Mouse (Mus musculus) midbrain, embryonic 16.5 days (tissue): ENCODE measurements around the gene Abcb5. TPM values are rescaled to one million over a fixed set of nuclear protein-coding genes. Genes with fewer than 3 reads are reported as not detected.
A peak's percentile ranks its signal among the peaks of the same experiment; 100 is the strongest.

Source experiments
- ATAC-seq: fragments of 200-750 bp; cut with Nextera tagmentation; 2 replicates; pipeline ENCODE4 v1.8.0; 2017; ENCODE audit warnings: moderate TSS enrichment
- H3K27ac ChIP-seq: fragments of 300-500 bp; sonication (generic); 2 replicates; pipeline ENCODE4 v1.5.1; 2014; ENCODE audit warnings: mild to moderate bottlenecking, low read length, mixed read lengths
- H3K27me3 ChIP-seq: fragments of 300-500 bp; sonication (generic); 2 replicates; pipeline ENCODE4 v1.6.1; 2014; ENCODE audit warnings: low read depth, low read length, mixed read lengths; ENCODE audit not compliant: control insufficient read depth, insufficient read depth
- H3K36me3 ChIP-seq: fragments of 300-500 bp; sonication (generic); 2 replicates; pipeline ENCODE4 v1.6.1; 2014; ENCODE audit warnings: mild to moderate bottlenecking, low read length, moderate library complexity, mixed read lengths; ENCODE audit not compliant: control insufficient read depth, insufficient read depth
- H3K4me1 ChIP-seq: fragments of 300-500 bp; sonication (generic); 2 replicates; pipeline ENCODE4 v1.6.1; 2014; ENCODE audit warnings: mild to moderate bottlenecking, low read length, mixed read lengths; ENCODE audit not compliant: control insufficient read depth, insufficient read depth
- H3K4me2 ChIP-seq: fragments of 300-500 bp; sonication (generic); 2 replicates; pipeline ENCODE4 v1.6.1; 2014; ENCODE audit warnings: mild to moderate bottlenecking, low read length, mixed read lengths
- H3K4me3 ChIP-seq: fragments of 300-500 bp; sonication (generic); 2 replicates; pipeline ENCODE4 v1.5.1; 2014; ENCODE audit warnings: low read depth, mild to moderate bottlenecking, low read length, moderate library complexity, mixed read lengths
- H3K9ac ChIP-seq: fragments of 300-500 bp; sonication (generic); 2 replicates; pipeline ENCODE4 v1.6.1; 2014; ENCODE audit warnings: low read depth, low read length, mixed read lengths
- H3K9me3 ChIP-seq: fragments of 300-500 bp; sonication (generic); replicated peaks from 2 replicates; pipeline ENCODE4 v1.6.1; 2014; ENCODE audit warnings: mild to moderate bottlenecking, low read length, mixed read lengths; ENCODE audit not compliant: control insufficient read depth, poor library complexity, severe bottlenecking
- WGBS: fragments of 180-500 bp; shearing (Covaris S2); extraction: QIAGEN DNeasy Blood & Tissue Kit; methylation state at CpG from one replicate; pipeline ENCODE4 v1.1.7; 2014; 5-methylcytosine and 5-hydroxymethylcytosine counted together
- polyA plus RNA-seq: library from polyadenylated mRNA; unstranded; fragments of >200 nt; fragmentation: Nextera tagmentation; extraction: Ambion mirVana; gene quantifications from 2 replicates; pipeline ENCODE4 v1.2.1, GENCODE M21; 2015

The Abcb5 gene
- polyA plus RNA-seq, 1 experiment from 2014 or later: not detected

DNA sequence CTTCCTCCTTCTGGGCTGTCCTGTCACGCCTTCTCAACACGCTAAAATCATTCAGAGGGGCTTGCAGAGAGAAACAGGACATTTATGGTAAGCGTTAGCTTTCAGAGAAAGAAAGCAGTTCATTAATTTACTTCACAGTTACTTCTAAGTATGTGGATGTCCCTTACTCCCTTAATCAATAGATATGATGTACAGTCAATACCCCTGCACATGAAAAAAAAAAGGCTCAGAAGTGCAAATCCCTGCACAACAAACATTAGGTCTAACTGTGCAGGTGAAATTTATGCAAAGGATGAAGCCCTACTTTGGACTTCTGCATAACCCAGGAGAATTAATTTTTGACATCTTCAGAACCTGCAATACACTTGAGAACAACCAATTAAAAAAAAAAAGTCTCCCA lies 120.9 kb downstream of the Abcb5 start:
- ATAC-seq: no peak
- Histone ChIP-seq H3K9ac (no peak overlapping the region), H3K4me3 (no peak overlapping the region), H3K9me3 (no peaks in the 10 kb centered on the region), H3K4me2 (no peak overlapping the region), H3K27me3 (peaks cover 38% of the 10 kb centered on the region), H3K36me3 (no peaks in the 10 kb centered on the region), H3K4me1 (peaks cover 15% of the 10 kb centered on the region), H3K27ac (no peak overlapping the region)
- WGBS: 12% methylated on average over 3 of the region's 3 CpGs

DNA sequence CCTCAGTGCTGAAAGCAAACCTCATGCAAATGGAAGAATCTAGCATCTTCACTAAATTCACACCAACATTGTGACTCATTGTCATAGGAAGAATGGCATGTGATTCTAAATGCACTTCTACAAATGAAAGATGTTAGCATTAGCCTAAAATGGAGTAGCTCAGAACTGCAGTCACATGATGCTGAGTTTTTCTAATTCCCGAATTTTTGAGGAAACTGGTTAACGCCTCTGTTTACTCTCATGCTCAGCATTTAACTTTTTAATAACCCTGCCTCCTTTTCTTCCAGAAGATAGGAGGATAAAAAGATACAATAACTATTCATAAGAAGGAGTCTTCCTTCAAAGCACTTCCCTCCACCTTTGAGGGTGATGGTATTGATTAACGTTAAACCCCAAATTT lies 121.4 kb downstream of the Abcb5 start:
- no peak for ATAC-seq
- Histone ChIP-seq H3K9ac (no peak overlapping the region), H3K4me2 (no peak overlapping the region), H3K36me3 (no peaks in the 10 kb centered on the region), H3K27ac (no peak overlapping the region), H3K4me1 (peaks cover 15% of the 10 kb centered on the region), H3K4me3 (no peak overlapping the region), H3K9me3 (no peaks in the 10 kb centered on the region), H3K27me3 (peaks cover 40% of the 10 kb centered on the region)
- WGBS: 16% methylated on average over 3 of the region's 3 CpGs

- Histone ChIP-seq H3K9ac (no peak overlapping the region), H3K9me3 (no peaks in the 10 kb centered on the region), H3K36me3 (no peaks in the 10 kb centered on the region), H3K4me2 (no peak overlapping the region), H3K27me3 (peaks cover 43% of the 10 kb centered on the region), H3K4me1 (peaks cover 11% of the 10 kb centered on the region), H3K4me3 (no peak overlapping the region), H3K27ac (no peak overlapping the region)
- ATAC-seq: no peak
These were observed 122.1 kb downstream of the Abcb5 start for GRCm38 (mm10) chr12:118844111-118844510.

- Histone ChIP-seq H3K36me3 (no peaks in the 10 kb centered on the region), H3K9ac (no peak overlapping the region), H3K27ac (no peak overlapping the region), H3K4me1 (peaks cover 4% of the 10 kb centered on the region), H3K4me2 (peak overlapping the region; percentile 18; the same call in 1 of the 2 replicates), H3K4me3 (no peak overlapping the region), H3K27me3 (peaks cover 48% of the 10 kb centered on the region), H3K9me3 (no peaks in the 10 kb centered on the region)
- WGBS: under 1% methylated on average over 33 of the region's 33 CpGs
- peak; percentile 26; the same call in 1 of the 2 replicates for ATAC-seq
These were observed 123.4 kb downstream of the Abcb5 start for GRCm38 (mm10) chr12:118842671-118843411.

- no peaks in the 10 kb centered on the region for H3K9me3 ChIP-seq
- 16% methylated on average over 6 of the region's 6 CpGs for WGBS
- H3K27me3 ChIP-seq: peaks cover 44% of the 10 kb centered on the region
- H3K4me3 ChIP-seq: no peak overlapping the region
- H3K27ac ChIP-seq: no peak overlapping the region
- H3K4me2 ChIP-seq: no peak overlapping the region
- H3K9ac ChIP-seq: no peak overlapping the region
- peaks cover 5% of the 10 kb centered on the region for H3K4me1 ChIP-seq
- no peak for ATAC-seq
- no peaks in the 10 kb centered on the region for H3K36me3 ChIP-seq
These were observed 124.2 kb downstream of the Abcb5 start for GRCm38 (mm10) chr12:118841971-118842550.

- Histone ChIP-seq H3K36me3 (no peaks in the 10 kb centered on the region), H3K27me3 (peaks cover 47% of the 10 kb centered on the region), H3K9me3 (no peaks in the 10 kb centered on the region), H3K4me1 (peaks cover 7% of the 10 kb centered on the region), H3K4me2 (no peak overlapping the region), H3K4me3 (no peak overlapping the region), H3K9ac (no peak overlapping the region), H3K27ac (no peak overlapping the region)
- WGBS: 10% methylated on average over 5 of the region's 5 CpGs
- no peak for ATAC-seq
These were observed 124.8 kb downstream of the Abcb5 start for GRCm38 (mm10) chr12:118841381-118841922.

- no peak overlapping the region for H3K4me3 ChIP-seq
- H3K4me2 ChIP-seq: no peak overlapping the region
- no peaks in the 10 kb centered on the region for H3K36me3 ChIP-seq
- no peak overlapping the region for H3K9ac ChIP-seq
- ATAC-seq: no peak
- H3K9me3 ChIP-seq: no peaks in the 10 kb centered on the region
- 1% methylated on average over 11 of the region's 12 CpGs for WGBS
- peaks cover 47% of the 10 kb centered on the region for H3K27me3 ChIP-seq
- no peak overlapping the region for H3K27ac ChIP-seq
- peaks cover 8% of the 10 kb centered on the region for H3K4me1 ChIP-seq
These were observed 125.4 kb downstream of the Abcb5 start for GRCm38 (mm10) chr12:118840861-118841260.

DNA sequence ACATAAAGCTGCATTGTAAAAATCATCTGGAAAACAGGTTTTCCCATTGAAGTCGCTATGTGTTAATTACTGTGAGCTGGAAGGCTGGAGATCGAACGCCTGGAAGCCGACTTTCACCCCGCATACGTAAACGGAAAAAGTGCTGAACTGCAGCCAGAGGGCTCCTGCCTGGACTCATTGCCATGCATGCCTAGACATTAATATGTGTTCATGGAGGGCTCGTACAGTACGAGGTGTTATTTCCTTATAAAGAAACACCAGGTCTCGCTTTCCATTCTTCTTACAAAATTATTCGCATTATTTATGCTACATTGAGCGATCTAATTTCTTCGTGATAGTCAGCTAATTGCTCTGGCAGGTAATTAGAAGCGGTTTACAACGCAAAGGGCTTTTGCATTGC lies 125.9 kb downstream of the Abcb5 start:
- WGBS: 2% methylated on average over 15 of the region's 15 CpGs
- Histone ChIP-seq H3K27ac (no peak overlapping the region), H3K4me2 (no peak overlapping the region), H3K27me3 (peaks cover 47% of the 10 kb centered on the region), H3K36me3 (no peaks in the 10 kb centered on the region), H3K4me3 (no peak overlapping the region), H3K9me3 (no peaks in the 10 kb centered on the region), H3K4me1 (peaks cover 8% of the 10 kb centered on the region), H3K9ac (no peak overlapping the region)
- no peak for ATAC-seq

DNA sequence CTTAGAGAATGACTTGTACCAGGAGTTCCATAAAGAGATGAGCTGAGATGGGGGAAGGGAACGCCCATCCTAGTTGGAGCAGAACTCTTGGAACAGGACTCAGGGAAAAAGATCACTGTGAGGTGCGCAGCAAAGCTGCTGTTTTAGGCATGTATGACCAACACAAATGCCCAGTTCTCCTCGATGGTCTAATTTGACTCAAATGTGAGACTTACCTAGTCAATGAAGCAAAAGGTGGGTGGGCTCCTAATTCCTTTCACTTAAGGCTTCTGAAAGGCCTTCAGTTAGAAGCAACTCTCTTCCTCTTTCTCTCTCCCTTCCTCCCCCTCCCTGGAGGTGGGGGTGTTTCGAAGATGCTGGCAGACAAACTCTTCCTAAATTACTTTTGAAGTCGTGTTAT lies 126.8 kb downstream of the Abcb5 start:
- ATAC-seq: no peak
- Histone ChIP-seq H3K36me3 (no peaks in the 10 kb centered on the region), H3K9me3 (no peaks in the 10 kb centered on the region), H3K27ac (no peak overlapping the region), H3K4me3 (no peak overlapping the region), H3K4me1 (peaks cover 8% of the 10 kb centered on the region), H3K4me2 (no peak overlapping the region), H3K9ac (no peak overlapping the region), H3K27me3 (peaks cover 45% of the 10 kb centered on the region)
- WGBS: 15% methylated on average over 5 of the region's 5 CpGs
